Mouse (Mus musculus) testis, adult 2 months (tissue): ENCODE results near the gene Slc4a1.

Experiments used
- CTCF ChIP-seq: fragments of 200-500 bp; IDR thresholded peaks from 2 replicates; pipeline ENCODE4 v1.5.1; 2012; ENCODE audit warnings: low read depth, mild to moderate bottlenecking, inconsistent platforms, low read length, moderate library complexity; ENCODE audit not compliant: control insufficient read depth, insufficient read depth, insufficient replicate concordance
- POLR2A ChIP-seq: fragments of 200-500 bp; IDR thresholded peaks from 2 replicates; pipeline ENCODE4 v1.6.1; 2012; ENCODE audit warnings: low read depth, mild to moderate bottlenecking, inconsistent platforms, low read length, moderate library complexity; ENCODE audit not compliant: control insufficient read depth

- TF ChIP-seq POLR2A (no peak), CTCF (no peak)
Measured at GRCm38 (mm10) chr11:102344458-102344857, 21.5 kb downstream of the Slc4a1 start.
